Mouse (Mus musculus): Measurements from ENCODE around the gene Klf15.
A peak's percentile ranks its signal among the peaks of the same experiment; 100 is the strongest.

The Klf15 gene

DNA sequence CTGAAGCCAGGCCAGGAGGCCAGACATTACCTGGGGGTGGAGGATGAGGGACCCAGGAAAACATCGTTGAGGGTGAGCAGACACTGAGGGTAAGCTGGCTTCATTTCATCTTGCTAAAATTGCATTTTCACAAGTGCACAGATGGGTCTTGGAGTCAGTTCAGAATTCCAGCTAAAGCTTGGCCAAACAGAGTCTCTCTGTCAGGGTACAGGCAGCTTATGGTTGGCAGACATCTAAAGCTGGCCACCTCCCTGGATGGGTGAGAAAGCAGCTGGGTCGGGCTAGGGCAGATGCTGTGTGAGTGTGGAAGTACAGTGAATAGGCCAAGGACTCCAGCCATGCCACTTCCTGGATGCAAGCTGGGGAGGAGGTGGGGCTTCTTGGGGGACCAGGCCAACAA, 28.6 kb downstream of the Klf15 start:
- no peak for DNase-seq (ENCODE audit: low read depth in 2 of 2, low spot score in 2 of 2)

- no peak for DNase-seq (ENCODE audit: low read depth in 2 of 2, low spot score in 2 of 2)
These were observed 29.8 kb downstream of the Klf15 start for GRCm38 (mm10) chr6:90491956-90492744.

- no peak for DNase-seq (ENCODE audit: low read depth in 2 of 2, low spot score in 2 of 2)
These were observed 31.8 kb downstream of the Klf15 start for GRCm38 (mm10) chr6:90494155-90494554.

GRCm38 (mm10) chr6:90494566-90494965, 32.2 kb downstream of the Klf15 start:
- DNase-seq (ENCODE audit: low read depth in 2 of 2, low spot score in 2 of 2) = no peak

GRCm38 (mm10) chr6:90495282-90495912, 33.0 kb downstream of the Klf15 start:
- no peak for DNase-seq (ENCODE audit: low read depth in 2 of 2, low spot score in 2 of 2)

GRCm38 (mm10) chr6:90496217-90496616, 33.8 kb downstream of the Klf15 start:
- no peak for DNase-seq (ENCODE audit: low read depth in 2 of 2, low spot score in 2 of 2)

- no peak for DNase-seq (ENCODE audit: low read depth in 2 of 2, low spot score in 2 of 2)
These were observed 37.1 kb downstream of the Klf15 start for GRCm38 (mm10) chr6:90499509-90499908.

DNA sequence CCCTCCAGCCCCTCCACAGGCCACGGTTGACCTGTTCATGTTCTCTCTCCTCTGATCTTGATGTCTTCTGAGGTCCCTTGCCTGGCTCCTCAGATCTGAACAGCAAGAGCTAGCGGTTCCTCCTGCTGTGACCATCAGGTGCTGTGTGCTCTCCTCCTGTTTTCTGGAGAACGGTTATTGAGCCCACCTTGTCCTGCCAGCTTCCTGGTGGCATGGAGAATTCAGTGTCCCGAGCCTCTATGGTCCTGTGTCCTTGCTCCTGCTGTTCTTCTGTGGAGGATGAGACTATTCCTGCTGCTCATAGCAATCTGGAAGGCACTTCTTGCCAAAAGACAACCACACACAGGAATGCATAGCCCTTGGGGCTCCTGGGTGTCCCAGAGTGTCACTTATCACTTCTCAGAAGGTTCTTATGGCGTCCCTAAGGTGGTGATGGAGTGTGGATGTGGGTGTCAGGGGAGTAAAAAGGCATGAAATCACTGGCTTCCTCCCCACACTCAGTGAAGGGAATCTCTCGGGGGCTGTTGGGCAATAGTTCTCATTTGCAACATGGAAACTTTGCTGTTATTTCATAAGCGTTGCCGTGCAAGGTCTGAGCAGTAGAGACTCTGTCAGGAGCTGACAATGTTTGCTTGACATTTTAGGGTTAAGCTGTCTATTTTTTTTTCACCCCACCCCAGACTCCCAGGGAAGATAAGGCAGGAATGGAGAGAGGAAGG, 39.0 kb downstream of the Klf15 start:
- no peak for DNase-seq (ENCODE audit: low read depth in 2 of 2, low spot score in 2 of 2)

GRCm38 (mm10) chr6:90505906-90506305, 43.5 kb downstream of the Klf15 start:
- no peak for DNase-seq (ENCODE audit: low read depth in 2 of 2, low spot score in 2 of 2)

DNA sequence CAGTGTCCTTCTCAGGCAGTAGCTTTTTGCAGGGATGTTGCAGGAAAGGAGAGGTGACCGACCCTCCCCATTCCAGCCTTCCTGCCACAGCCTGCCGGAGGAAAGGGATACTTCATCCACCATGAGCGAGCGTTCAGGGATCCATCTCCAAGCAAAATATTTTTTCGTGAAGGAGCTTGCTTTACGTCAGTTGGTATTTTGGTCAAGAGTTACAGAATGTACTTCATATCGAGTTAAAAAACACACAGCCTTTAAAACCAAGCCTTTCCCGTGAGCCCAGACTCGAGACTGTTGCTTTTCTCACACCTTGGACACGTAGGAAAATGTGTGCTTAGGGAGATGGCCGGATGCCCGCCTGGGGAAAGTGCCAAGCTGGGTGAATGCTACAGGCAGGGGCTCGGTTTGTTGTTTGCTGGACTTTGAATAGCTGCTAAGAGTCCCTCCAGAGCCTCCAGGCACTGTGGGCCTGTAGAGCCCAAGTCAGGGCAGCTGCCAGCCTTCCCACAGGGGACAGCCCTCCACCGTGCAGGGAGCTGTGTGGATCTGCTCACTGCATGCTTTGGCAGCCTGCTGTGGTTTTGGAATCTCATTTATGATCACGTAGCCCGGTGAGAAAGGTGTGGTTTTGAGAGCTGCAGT, 44.4 kb downstream of the Klf15 start:
- no peak for DNase-seq (ENCODE audit: low read depth in 2 of 2, low spot score in 2 of 2)

GRCm38 (mm10) chr6:90507443-90507842, 45.1 kb downstream of the Klf15 start:
- no peak for DNase-seq (ENCODE audit: low read depth in 2 of 2, low spot score in 2 of 2)

- no peak for DNase-seq (ENCODE audit: low read depth in 2 of 2, low spot score in 2 of 2)
These were observed 45.8 kb downstream of the Klf15 start for GRCm38 (mm10) chr6:90508197-90508624.

- DNase-seq (ENCODE audit: low read depth in 2 of 2, low spot score in 2 of 2) = no peak
These were observed 46.7 kb downstream of the Klf15 start for GRCm38 (mm10) chr6:90509085-90509484.

GRCm38 (mm10) chr6:90512416-90512815, 50.0 kb downstream of the Klf15 start:
- DNase-seq (ENCODE audit: low read depth in 2 of 2, low spot score in 2 of 2) = no peak

DNA sequence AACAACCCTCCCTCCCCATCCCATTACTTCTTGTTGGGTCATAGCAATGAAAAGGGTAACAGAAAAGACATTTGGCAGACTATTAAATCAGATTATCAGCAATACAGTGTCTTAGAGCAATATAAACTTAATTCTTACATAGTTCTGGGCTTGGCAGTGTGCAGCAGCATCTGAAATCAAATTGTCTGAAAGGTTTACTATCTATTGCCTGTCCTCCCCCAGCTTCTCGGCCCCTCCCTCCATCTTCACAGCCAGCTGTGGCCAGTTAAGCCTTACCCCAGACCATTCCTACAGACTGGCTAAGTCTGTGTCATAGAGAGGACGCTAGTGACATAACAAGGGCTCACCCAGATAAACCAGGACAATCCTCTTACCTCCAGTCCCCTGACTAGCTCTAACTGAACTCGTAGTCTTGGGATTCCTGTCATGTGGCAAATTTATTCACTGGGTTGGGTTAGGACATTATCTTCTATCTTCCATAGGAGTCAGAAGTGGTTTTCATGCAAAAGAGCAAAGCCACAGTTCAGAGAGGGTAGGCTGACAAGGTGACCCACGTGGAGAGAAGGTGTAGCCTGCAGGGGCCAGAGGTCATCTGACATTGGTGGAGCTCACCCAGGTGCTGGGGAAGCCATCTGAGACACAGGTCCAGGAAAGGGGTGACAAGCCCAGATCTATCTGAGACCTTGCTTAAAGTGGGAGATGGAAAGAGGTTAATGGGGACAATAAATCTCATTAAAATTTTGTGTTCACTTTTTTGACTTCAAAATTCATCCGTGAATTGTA, 50.9 kb downstream of the Klf15 start:
- no peak for DNase-seq (ENCODE audit: low read depth in 2 of 2, low spot score in 2 of 2)

- DNase-seq (ENCODE audit: low read depth in 2 of 2, low spot score in 2 of 2) = no peak
These were observed 52.0 kb downstream of the Klf15 start for GRCm38 (mm10) chr6:90514369-90514768.

- peak in 1 of 2 experiments; percentile 24 for DNase-seq (ENCODE audit: low read depth in 2 of 2, low spot score in 2 of 2)
These were observed 52.6 kb downstream of the Klf15 start for GRCm38 (mm10) chr6:90514883-90515405.

DNA sequence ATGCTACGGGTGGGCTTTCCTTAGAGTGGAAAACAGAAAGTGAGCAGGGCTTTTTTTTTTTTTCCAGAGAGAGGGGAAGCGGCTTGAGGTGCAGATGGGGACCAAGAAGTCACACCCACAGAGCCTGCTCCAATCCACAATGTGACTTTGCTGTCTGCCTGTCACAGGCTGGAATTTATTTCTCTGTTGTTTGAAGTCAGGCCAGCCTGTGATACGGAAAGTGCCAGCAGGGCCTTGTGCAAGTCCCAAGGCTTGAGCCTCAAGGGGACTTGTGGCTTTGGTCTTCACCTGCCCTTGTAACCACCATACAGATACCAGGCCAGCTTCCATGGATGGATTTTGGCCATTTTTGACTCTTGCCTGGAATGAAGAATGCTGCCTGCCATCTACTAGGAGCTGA, 56.5 kb downstream of the Klf15 start:
- DNase-seq (ENCODE audit: low read depth in 2 of 2, low spot score in 2 of 2) = no peak

DNA sequence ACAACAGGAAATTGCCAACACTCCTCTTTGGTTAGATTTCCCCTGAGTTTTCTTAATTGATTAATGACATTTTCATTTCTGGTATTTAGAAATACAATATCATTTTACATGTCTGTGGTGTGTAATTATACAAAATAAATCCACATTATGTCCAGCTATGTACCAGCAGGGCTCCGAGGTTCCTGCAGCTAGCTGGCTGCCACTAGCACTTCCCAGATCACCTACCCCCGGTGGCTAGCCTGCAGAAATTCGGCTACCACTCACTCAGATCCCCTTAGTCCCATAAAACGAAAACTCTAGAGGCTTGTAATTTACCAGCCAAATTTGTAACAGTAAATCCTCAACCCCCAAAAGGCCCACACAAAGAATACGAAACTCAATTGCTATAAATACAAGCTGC, 57.0 kb downstream of the Klf15 start:
- no peak for DNase-seq (ENCODE audit: low read depth in 2 of 2, low spot score in 2 of 2)

Data from CD8-positive naive resting alpha-beta T cell, adult 2 months (primary cell).